ENCODE assay signal across 8 mouse cellular contexts in the genomic region with DNA sequence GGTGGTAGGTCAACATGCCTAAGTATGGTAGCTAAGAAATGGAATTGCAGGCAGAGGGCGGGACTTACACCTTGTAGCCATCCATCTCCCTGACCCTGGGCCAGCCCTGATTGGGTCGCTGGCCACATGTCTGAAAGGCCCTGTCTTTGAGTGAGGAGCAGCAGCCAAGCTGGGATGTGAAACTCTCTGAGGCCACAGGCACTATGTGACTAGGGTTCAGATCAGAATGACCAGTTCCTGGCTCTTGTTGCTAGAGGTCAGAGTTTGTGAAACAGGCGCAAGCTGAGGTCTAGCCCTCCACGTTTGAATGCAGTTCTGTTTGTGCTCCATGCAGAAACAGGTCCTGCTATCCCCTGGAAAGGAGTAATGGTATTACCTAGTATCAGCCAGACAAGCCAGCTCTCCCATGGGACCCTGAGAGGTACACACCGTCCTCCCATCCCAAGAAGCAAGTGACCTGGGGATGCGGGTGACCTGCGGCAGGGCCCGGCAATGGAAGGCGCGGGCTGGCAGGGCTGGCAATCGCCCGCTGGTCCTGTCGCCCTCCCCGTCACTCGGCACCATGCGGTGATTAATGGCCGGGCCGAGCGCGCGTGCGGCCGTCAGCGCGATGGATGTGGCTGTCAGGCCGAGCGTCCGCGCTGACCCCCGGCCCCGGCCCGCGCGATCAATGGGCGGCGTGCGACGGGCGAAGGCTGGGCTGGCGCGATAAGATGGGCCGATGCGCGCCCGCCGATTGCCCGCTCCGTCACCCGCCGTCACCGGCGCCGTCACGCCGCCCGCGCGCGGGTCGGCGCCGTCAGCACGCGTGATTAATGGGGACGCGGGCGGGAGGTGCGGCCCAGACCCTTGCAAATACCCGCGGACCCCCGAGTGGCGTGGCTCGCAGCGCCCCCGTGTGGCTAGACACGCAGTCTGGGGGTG. TPM values are rescaled to one million over a fixed set of nuclear protein-coding genes. Genes with fewer than 3 reads are reported as not detected.
DNase-seq lines count a peak whose midpoint lies in the region; ATAC-seq and TF ChIP-seq lines count a peak whose summit lies in the region.

No protein-coding gene starts in this region.

- ATAC-seq in forebrain, postnatal 0 days: peak; percentile 88
- no peak for ATAC-seq in limb, embryonic 15.5 days (ENCODE audit: insufficient number of reproducible peaks, low FRiP score, low TSS enrichment, low read depth)
- peak; percentile 88 for ATAC-seq in midbrain, embryonic 15.5 days (replicated peaks)

- H3K4me2 ChIP-seq in forebrain, postnatal 0 days (ENCODE audit: low read depth): peak overlapping the region; percentile 89
- peak overlapping the region; percentile 95 for H3K4me2 ChIP-seq in limb, embryonic 15.5 days
- peak overlapping the region; percentile 91 for H3K4me2 ChIP-seq in midbrain, embryonic 15.5 days

- H3K27me3 ChIP-seq in forebrain, postnatal 0 days (ENCODE audit: insufficient read depth, low read length): no peaks in the 10 kb centered on the region
- no peaks in the 10 kb centered on the region for H3K27me3 ChIP-seq in limb, embryonic 15.5 days
- H3K27me3 ChIP-seq in midbrain, embryonic 15.5 days (replicated peaks): no peaks in the 10 kb centered on the region
- H3K27me3 ChIP-seq in splenic B cell, adult 2 months (ENCODE audit: control insufficient read depth, insufficient read depth, low read length, poor library complexity, severe bottlenecking): no peaks in the 10 kb centered on the region

- TF ChIP-seq CTCF in forebrain, postnatal 0 days (IDR thresholded peaks at IDR 0.05; ENCODE audit: low read depth): peak; percentile 89

- H3K4me1 ChIP-seq in forebrain, postnatal 0 days (ENCODE audit: insufficient read depth): peaks cover 5% of the 10 kb centered on the region; the same call in 1 of the 2 replicates
- peaks cover 9% of the 10 kb centered on the region for H3K4me1 ChIP-seq in limb, embryonic 15.5 days
- H3K4me1 ChIP-seq in midbrain, embryonic 15.5 days: peaks cover 8% of the 10 kb centered on the region

- WGBS in forebrain, postnatal 0 days: 4% methylated on average over 74 of the region's 76 CpGs
- WGBS in limb, embryonic 15.5 days: 3% methylated on average over 76 of the region's 76 CpGs
- 3% methylated on average over 76 of the region's 76 CpGs for WGBS in midbrain, embryonic 15.5 days

- DNase-seq in kidney, adult 18-20 months: peak; percentile 45
- DNase-seq in kidney, adult 8-10 months: no peak
- DNase-seq in cerebellum, adult 9-11 months: peak; percentile 83
- peak; percentile 86 for DNase-seq in forebrain, postnatal 0 days
- DNase-seq in induced T-regulatory cell, adult 2 months (ENCODE audit: low read depth): peak; percentile 55
- DNase-seq in splenic B cell, adult 2 months (ENCODE audit: low read depth, low spot score): peak; percentile 49

- peak overlapping the region; percentile 72 for H3K9ac ChIP-seq in forebrain, postnatal 0 days
- peak overlapping the region; percentile 52 for H3K9ac ChIP-seq in limb, embryonic 15.5 days
- peak overlapping the region; percentile 77 for H3K9ac ChIP-seq in midbrain, embryonic 15.5 days

- peak overlapping the region; percentile 51 for H3K4me3 ChIP-seq in forebrain, postnatal 0 days (ENCODE audit: low read depth, low read length)
- peak overlapping the region; percentile 57 for H3K4me3 ChIP-seq in limb, embryonic 15.5 days
- peak overlapping the region; percentile 54 for H3K4me3 ChIP-seq in midbrain, embryonic 15.5 days

- H3K36me3 ChIP-seq in forebrain, postnatal 0 days (ENCODE audit: insufficient read depth): peaks cover 40% of the 10 kb centered on the region
- peaks cover 55% of the 10 kb centered on the region for H3K36me3 ChIP-seq in limb, embryonic 15.5 days
- peaks cover 19% of the 10 kb centered on the region for H3K36me3 ChIP-seq in midbrain, embryonic 15.5 days (replicated peaks)
- H3K36me3 ChIP-seq in splenic B cell, adult 2 months (ENCODE audit: control insufficient read depth, insufficient read depth, low read length, poor library complexity, severe bottlenecking): peaks cover 2% of the 10 kb centered on the region

- peak overlapping the region; percentile 58; the same call in 1 of the 2 replicates for H3K27ac ChIP-seq in forebrain, postnatal 0 days (ENCODE audit: low read depth, low read length)
- H3K27ac ChIP-seq in limb, embryonic 15.5 days: no peak overlapping the region
- peak overlapping the region; percentile 57 for H3K27ac ChIP-seq in midbrain, embryonic 15.5 days

- no peaks in the 10 kb centered on the region for H3K9me3 ChIP-seq in forebrain, postnatal 0 days (ENCODE audit: low read length)
- no peaks in the 10 kb centered on the region for H3K9me3 ChIP-seq in limb, embryonic 15.5 days
- no peaks in the 10 kb centered on the region for H3K9me3 ChIP-seq in midbrain, embryonic 15.5 days

RNA-seq across cellular contexts. Expression of gene Sec61a1, which starts 19.0 kb away (rescaled TPM):
- total RNA-seq in forebrain, postnatal 0 days (2014; rRNA removed): 150 and 191 TPM in 2 replicates
- 118 and 125 TPM in 2 replicates for polyA plus RNA-seq in forebrain, postnatal 0 days (2015; fragmentation: Nextera tagmentation; extraction: Ambion mirVana)
- 299 and 301 TPM in 2 replicates for polyA plus RNA-seq in limb, embryonic 15.5 days (2015; fragmentation: Nextera tagmentation; extraction: Ambion mirVana)
- 169 and 170 TPM in 2 replicates for polyA plus RNA-seq in midbrain, embryonic 15.5 days (2015; fragmentation: Nextera tagmentation; extraction: Ambion mirVana)

RNA-seq across cellular contexts. Expression of gene Ruvbl1, which starts 34.5 kb away (rescaled TPM):
- 56.7 and 59.2 TPM in 2 replicates for total RNA-seq in forebrain, postnatal 0 days (2014; rRNA removed)
- polyA plus RNA-seq in forebrain, postnatal 0 days (2015; fragmentation: Nextera tagmentation; extraction: Ambion mirVana): 78.9 and 82.8 TPM in 2 replicates
- 118 and 122 TPM in 2 replicates for polyA plus RNA-seq in limb, embryonic 15.5 days (2015; fragmentation: Nextera tagmentation; extraction: Ambion mirVana)
- 95.6 and 101 TPM in 2 replicates for polyA plus RNA-seq in midbrain, embryonic 15.5 days (2015; fragmentation: Nextera tagmentation; extraction: Ambion mirVana)

RNA-seq across cellular contexts. Expression of gene Eefsec, which starts 53.4 kb away (rescaled TPM):
- total RNA-seq in forebrain, postnatal 0 days (2014; rRNA removed): 20.1 and 22.9 TPM in 2 replicates
- polyA plus RNA-seq in forebrain, postnatal 0 days (2015; fragmentation: Nextera tagmentation; extraction: Ambion mirVana): 26.1 and 28.4 TPM in 2 replicates
- 35.1 TPM in 2 replicates for polyA plus RNA-seq in limb, embryonic 15.5 days (2015; fragmentation: Nextera tagmentation; extraction: Ambion mirVana)
- 28.0 and 31.3 TPM in 2 replicates for polyA plus RNA-seq in midbrain, embryonic 15.5 days (2015; fragmentation: Nextera tagmentation; extraction: Ambion mirVana)

Comparison
In these comparisons a context has a peak if more than half of its experiments do, and no peak if none do; other contexts are left out.
1. DNase-seq: peak in kidney, adult 18-20 months (single experiment), cerebellum, adult 9-11 months (single experiment), forebrain, postnatal 0 days (single experiment), induced T-regulatory cell, adult 2 months (single experiment) and splenic B cell, adult 2 months (single experiment); none in kidney, adult 8-10 months (0 of 2).
2. Peak in every context shown above with its lines, with median percentiles within 50 percentile points of each other: H3K4me2 ChIP-seq, H3K4me3 ChIP-seq and H3K9ac ChIP-seq.